Mouse (Mus musculus) testis, adult 2 months (tissue): ENCODE results near the gene Gm6993.

ENCODE experiments used
- CTCF ChIP-seq: fragments of 200-500 bp; IDR thresholded peaks from 2 replicates; pipeline ENCODE4 v1.5.1; 2012; ENCODE audit warnings: low read depth, mild to moderate bottlenecking, inconsistent platforms, low read length, moderate library complexity; ENCODE audit not compliant: control insufficient read depth, insufficient read depth, insufficient replicate concordance
- POLR2A ChIP-seq: fragments of 200-500 bp; IDR thresholded peaks from 2 replicates; pipeline ENCODE4 v1.6.1; 2012; ENCODE audit warnings: low read depth, mild to moderate bottlenecking, inconsistent platforms, low read length, moderate library complexity; ENCODE audit not compliant: control insufficient read depth

- TF ChIP-seq POLR2A, result no peak
- TF ChIP-seq CTCF, result no peak
These were observed 8.1 kb downstream of the Gm6993 start for GRCm38 (mm10) chr12:31248681-31249080.
